In the genomic region with DNA sequence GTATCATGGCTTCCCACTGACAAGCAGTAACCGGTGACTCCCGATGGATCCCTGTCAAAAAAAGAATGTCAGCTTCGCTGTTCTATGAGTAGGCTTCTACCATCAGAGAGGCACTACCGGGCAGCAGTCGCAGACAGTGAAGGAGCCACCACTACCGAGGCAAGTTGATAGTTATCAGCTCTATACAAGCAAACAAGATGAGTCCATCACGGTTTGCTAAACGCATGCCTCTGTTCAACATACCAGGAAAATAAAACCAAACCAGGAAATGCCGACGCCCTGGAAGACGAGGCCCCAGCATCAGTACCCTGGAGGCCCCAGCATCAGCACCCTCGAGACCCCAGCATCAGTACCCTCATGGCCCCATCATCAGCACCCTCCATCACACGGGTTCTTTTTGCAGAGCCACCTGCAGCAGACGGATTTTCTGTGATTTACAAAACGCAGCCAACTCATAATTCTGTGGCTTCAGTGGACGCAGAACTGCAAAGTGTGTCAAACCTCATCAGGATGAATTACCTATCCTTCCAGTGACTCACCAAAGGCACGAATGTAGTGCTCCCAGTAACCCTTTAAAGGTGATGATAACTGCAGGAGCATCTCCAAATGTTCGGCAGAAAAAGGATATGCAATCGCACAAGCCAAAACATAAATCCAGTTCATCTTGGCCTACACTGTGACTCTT, we compare ENCODE assay signal across 10 mouse cellular contexts. TPM values are rescaled to one million over a fixed set of nuclear protein-coding genes. Genes with fewer than 3 reads are reported as not detected.
DNase-seq lines count a peak whose midpoint lies in the region; ATAC-seq and TF ChIP-seq lines count a peak whose summit lies in the region.
"Had no signal": no experiment of that assay in that cellular context is flagged by ENCODE, and none has a peak within 500 bp of the region (broad histone marks: within the 10 kb centered on the region; RNA-seq: fewer than 3 reads in every experiment).

No protein-coding gene starts in this region.

- H3K9me3 ChIP-seq in kidney, embryonic 14.5 days (ENCODE audit: control insufficient read depth, low read length): no peaks in the 10 kb centered on the region
- H3K9me3 ChIP-seq in heart, embryonic 15.5 days (replicated peaks): no peaks in the 10 kb centered on the region
- no peaks in the 10 kb centered on the region for H3K9me3 ChIP-seq in midbrain, postnatal 0 days (ENCODE audit: low read length)

- H3K9ac ChIP-seq in kidney, embryonic 14.5 days (ENCODE audit: low read depth, low read length): peak overlapping the region; percentile 96; the same call in 1 of the 2 replicates
- H3K9ac ChIP-seq in heart, embryonic 15.5 days: no peak overlapping the region
- peak overlapping the region; percentile 50 for H3K9ac ChIP-seq in midbrain, postnatal 0 days (replicated peaks; ENCODE audit: low read length, poor library complexity, severe bottlenecking)

- H3K4me2 ChIP-seq in kidney, embryonic 14.5 days (replicated peaks; ENCODE audit: low read depth, low read length): peak overlapping the region; percentile 41
- H3K4me2 ChIP-seq in heart, embryonic 15.5 days: peak overlapping the region; percentile 45
- peak overlapping the region; percentile 77 for H3K4me2 ChIP-seq in midbrain, postnatal 0 days (ENCODE audit: low read depth, low read length, poor library complexity, severe bottlenecking)

- TF ChIP-seq CTCF in midbrain, postnatal 0 days (IDR thresholded peaks at IDR 0.05): no peak

- 42% methylated on average over 19 of the region's 19 CpGs for WGBS in kidney, embryonic 14.5 days
- WGBS in heart, embryonic 15.5 days: 39% methylated on average over 19 of the region's 19 CpGs
- WGBS in midbrain, postnatal 0 days: 25% methylated on average over 19 of the region's 19 CpGs

- peak overlapping the region; percentile 96 for H3K4me3 ChIP-seq in kidney, embryonic 14.5 days (ENCODE audit: low read length)
- peak overlapping the region; percentile 14 for H3K4me3 ChIP-seq in heart, embryonic 15.5 days
- peak overlapping the region; percentile 98 for H3K4me3 ChIP-seq in midbrain, postnatal 0 days (ENCODE audit: low read depth, low read length)

- H3K36me3 ChIP-seq in kidney, embryonic 14.5 days (ENCODE audit: control insufficient read depth, insufficient read depth, low read length): 0 out of 2 replicates have a peak, but pooled peaks cover 6% of the 10 kb centered on the region
- H3K36me3 ChIP-seq in heart, embryonic 15.5 days: no peaks in the 10 kb centered on the region
- no peaks in the 10 kb centered on the region for H3K36me3 ChIP-seq in midbrain, postnatal 0 days (ENCODE audit: insufficient read depth, low read length)
- H3K36me3 ChIP-seq: G1E had no signal

- peaks cover 27% of the 10 kb centered on the region for H3K4me1 ChIP-seq in kidney, embryonic 14.5 days (ENCODE audit: control insufficient read depth, insufficient read depth, low read length)
- H3K4me1 ChIP-seq in heart, embryonic 15.5 days (replicated peaks): peaks cover 38% of the 10 kb centered on the region
- H3K4me1 ChIP-seq in midbrain, postnatal 0 days (ENCODE audit: insufficient read depth, low read length): 0 out of 2 replicates have a peak, but pooled peaks cover 6% of the 10 kb centered on the region

- no peak for ATAC-seq in kidney, embryonic 14.5 days (ENCODE audit: low FRiP score, low TSS enrichment)
- ATAC-seq in heart, embryonic 15.5 days (replicated peaks; ENCODE audit: insufficient number of reproducible peaks, insufficient read depth, low FRiP score, low read depth): no peak
- no peak for ATAC-seq in midbrain, postnatal 0 days (ENCODE audit: low FRiP score)

- DNase-seq in kidney, postnatal 10 days: no peak
- peak; percentile 14 to 57 for DNase-seq in cerebellum, postnatal 36 days
- peak; percentile 48 for DNase-seq in midbrain, postnatal 0 days (ENCODE audit: low spot score)
- no peak for DNase-seq in testis, postnatal 10 days (ENCODE audit: low spot score)
- DNase-seq in ovary, postnatal 36 days (ENCODE audit: low spot score): no peak
- DNase-seq in right cerebral cortex, postnatal 36 days (ENCODE audit: low spot score in 2 of 2): no peak
- DNase-seq: layer of hippocampus, adult 9-11 months had no signal

- H3K27ac ChIP-seq in kidney, embryonic 14.5 days (ENCODE audit: low read depth, low read length): no peak overlapping the region
- H3K27ac ChIP-seq in heart, embryonic 15.5 days: no peak overlapping the region
- peak overlapping the region; percentile 51; the same call in 1 of the 2 replicates for H3K27ac ChIP-seq in midbrain, postnatal 0 days (ENCODE audit: low read depth, low read length)

- H3K27me3 ChIP-seq in kidney, embryonic 14.5 days (ENCODE audit: control insufficient read depth, insufficient read depth, low read length): no peaks in the 10 kb centered on the region
- no peaks in the 10 kb centered on the region for H3K27me3 ChIP-seq in heart, embryonic 15.5 days
- no peaks in the 10 kb centered on the region for H3K27me3 ChIP-seq in midbrain, postnatal 0 days (ENCODE audit: insufficient read depth, low read length)

RNA-seq across cellular contexts. Expression of gene App, which starts 2.6 kb away (rescaled TPM):
- polyA plus RNA-seq in kidney, embryonic 14.5 days (2014; fragmentation: Nextera tagmentation; extraction: Ambion mirVana): 166 and 225 TPM in 2 replicates
- polyA plus RNA-seq in heart, embryonic 15.5 days (2015; fragmentation: Nextera tagmentation; extraction: Ambion mirVana): 169 and 183 TPM in 2 replicates
- total RNA-seq in midbrain, postnatal 0 days (2014; rRNA removed): 597 and 628 TPM in 2 replicates
- 511 and 515 TPM in 2 replicates for polyA plus RNA-seq in midbrain, postnatal 0 days (2015; fragmentation: Nextera tagmentation; extraction: Ambion mirVana)
- polyA plus RNA-seq: G1E had no signal

Comparison
In these comparisons a context has a peak if more than half of its experiments do, and no peak if none do; other contexts are left out.
1. H3K4me3 ChIP-seq: peak in every context shown above with its lines; median percentile 98 in midbrain, postnatal 0 days; 96 in kidney, embryonic 14.5 days; 14 in heart, embryonic 15.5 days.
2. DNase-seq: peak in cerebellum, postnatal 36 days (2 of 2) and midbrain, postnatal 0 days (single experiment); none in kidney, postnatal 10 days (single experiment), testis, postnatal 10 days (single experiment), ovary, postnatal 36 days (single experiment) and right cerebral cortex, postnatal 36 days (0 of 2).
3. Peak in every context shown above with its lines, with median percentiles within 50 percentile points of each other: H3K4me2 ChIP-seq.